Mouse (Mus musculus): ENCODE results near the gene Ess2. TPM values are rescaled to one million over a fixed set of nuclear protein-coding genes. Genes with fewer than 3 reads are reported as not detected.

Gene Ess2
- polyA plus RNA-seq, 1 experiment from 2014 or later = 35.8 TPM

- 86% methylated on average over 4 of the region's 4 CpGs for WGBS
- Histone ChIP-seq H3K27ac (no peak overlapping the region), H3K4me1 (peaks cover 6% of the 10 kb centered on the region), H3K9ac (no peak overlapping the region), H3K9me3 (no peaks in the 10 kb centered on the region), H3K27me3 (no peaks in the 10 kb centered on the region), H3K4me2 (no peak overlapping the region), H3K36me3 (peaks cover 17% of the 10 kb centered on the region; the same call in 1 of the 2 replicates), H3K4me3 (no peak overlapping the region)
- no peak for ATAC-seq (ENCODE audit: insufficient number of reproducible peaks, low FRiP score, low TSS enrichment, low read depth)
These were observed 31.6 kb downstream of the Ess2 start for GRCm38 (mm10) chr16:17879571-17879970.

- Histone ChIP-seq H3K4me2 (no peak overlapping the region), H3K4me3 (no peak overlapping the region), H3K27me3 (no peaks in the 10 kb centered on the region), H3K9ac (no peak overlapping the region), H3K36me3 (peaks cover 31% of the 10 kb centered on the region), H3K9me3 (no peaks in the 10 kb centered on the region), H3K4me1 (no peaks in the 10 kb centered on the region), H3K27ac (no peak overlapping the region)
- no peak for ATAC-seq (ENCODE audit: insufficient number of reproducible peaks, low FRiP score, low TSS enrichment, low read depth)
- 83% methylated on average over 1 of the region's 1 CpGs for WGBS
These were observed 35.1 kb downstream of the Ess2 start for GRCm38 (mm10) chr16:17876096-17876495.

- no peak for ATAC-seq (ENCODE audit: insufficient number of reproducible peaks, low FRiP score, low TSS enrichment, low read depth)
- peaks cover 40% of the 10 kb centered on the region for H3K36me3 ChIP-seq
- H3K9ac ChIP-seq = no peak overlapping the region
- H3K4me3 ChIP-seq = no peak overlapping the region
- H3K9me3 ChIP-seq = no peaks in the 10 kb centered on the region
- WGBS = 79% methylated on average over 4 of the region's 4 CpGs
- H3K27me3 ChIP-seq = no peaks in the 10 kb centered on the region
- H3K4me1 ChIP-seq = no peaks in the 10 kb centered on the region
- H3K27ac ChIP-seq = no peak overlapping the region
- no peak overlapping the region for H3K4me2 ChIP-seq
These were observed 36.0 kb downstream of the Ess2 start for GRCm38 (mm10) chr16:17875174-17875573.

- Histone ChIP-seq H3K4me2 (no peak overlapping the region), H3K27ac (no peak overlapping the region), H3K27me3 (no peaks in the 10 kb centered on the region), H3K4me3 (no peak overlapping the region), H3K9ac (no peak overlapping the region), H3K4me1 (no peaks in the 10 kb centered on the region), H3K36me3 (peaks cover 48% of the 10 kb centered on the region), H3K9me3 (no peaks in the 10 kb centered on the region)
- ATAC-seq (ENCODE audit: insufficient number of reproducible peaks, low FRiP score, low TSS enrichment, low read depth) = no peak
- 54% methylated on average over 4 of the region's 4 CpGs for WGBS
These were observed 38.2 kb downstream of the Ess2 start for GRCm38 (mm10) chr16:17872995-17873394.

- H3K4me2 ChIP-seq = no peak overlapping the region
- H3K9ac ChIP-seq = no peak overlapping the region
- no peaks in the 10 kb centered on the region for H3K4me1 ChIP-seq
- no peak overlapping the region for H3K27ac ChIP-seq
- peaks cover 45% of the 10 kb centered on the region for H3K36me3 ChIP-seq
- no peak for ATAC-seq (ENCODE audit: insufficient number of reproducible peaks, low FRiP score, low TSS enrichment, low read depth)
- H3K9me3 ChIP-seq = no peaks in the 10 kb centered on the region
- 79% methylated on average over 5 of the region's 5 CpGs for WGBS
- no peak overlapping the region for H3K4me3 ChIP-seq
- H3K27me3 ChIP-seq = no peaks in the 10 kb centered on the region
These were observed 39.9 kb downstream of the Ess2 start for GRCm38 (mm10) chr16:17871248-17871647.

GRCm38 (mm10) chr16:17865770-17866169 lies 45.4 kb downstream of the Ess2 start:
- H3K9ac ChIP-seq = no peak overlapping the region
- H3K4me1 ChIP-seq = no peaks in the 10 kb centered on the region
- H3K4me2 ChIP-seq = no peak overlapping the region
- peaks cover 47% of the 10 kb centered on the region for H3K36me3 ChIP-seq
- 52% methylated on average over 6 of the region's 6 CpGs for WGBS
- no peaks in the 10 kb centered on the region for H3K9me3 ChIP-seq
- no peak for ATAC-seq (ENCODE audit: insufficient number of reproducible peaks, low FRiP score, low TSS enrichment, low read depth)
- H3K27ac ChIP-seq = no peak overlapping the region
- no peak overlapping the region for H3K4me3 ChIP-seq
- no peaks in the 10 kb centered on the region for H3K27me3 ChIP-seq

- ATAC-seq (ENCODE audit: insufficient number of reproducible peaks, low FRiP score, low TSS enrichment, low read depth) = no peak
- Histone ChIP-seq H3K9ac (no peak overlapping the region), H3K4me3 (no peak overlapping the region), H3K27ac (no peak overlapping the region), H3K36me3 (peaks cover 47% of the 10 kb centered on the region), H3K4me2 (no peak overlapping the region), H3K4me1 (no peaks in the 10 kb centered on the region), H3K9me3 (no peaks in the 10 kb centered on the region), H3K27me3 (no peaks in the 10 kb centered on the region)
- 87% methylated on average over 2 of the region's 2 CpGs for WGBS
These were observed 45.9 kb downstream of the Ess2 start for GRCm38 (mm10) chr16:17865293-17865692.

GRCm38 (mm10) chr16:17858592-17858991 lies 52.6 kb downstream of the Ess2 start:
- ATAC-seq (ENCODE audit: insufficient number of reproducible peaks, low FRiP score, low TSS enrichment, low read depth) = no peak
- Histone ChIP-seq H3K4me3 (no peak overlapping the region), H3K9ac (no peak overlapping the region), H3K9me3 (no peaks in the 10 kb centered on the region), H3K4me1 (no peaks in the 10 kb centered on the region), H3K4me2 (no peak overlapping the region), H3K27ac (no peak overlapping the region), H3K36me3 (peaks cover 76% of the 10 kb centered on the region), H3K27me3 (no peaks in the 10 kb centered on the region)

GRCm38 (mm10) chr16:17857157-17857556 lies 54.0 kb downstream of the Ess2 start:
- Histone ChIP-seq H3K9ac (no peak overlapping the region), H3K27me3 (no peaks in the 10 kb centered on the region), H3K27ac (no peak overlapping the region), H3K4me1 (no peaks in the 10 kb centered on the region), H3K4me3 (no peak overlapping the region), H3K4me2 (no peak overlapping the region), H3K9me3 (no peaks in the 10 kb centered on the region), H3K36me3 (peaks cover 81% of the 10 kb centered on the region)
- no peak for ATAC-seq (ENCODE audit: insufficient number of reproducible peaks, low FRiP score, low TSS enrichment, low read depth)
- 90% methylated on average over 7 of the region's 7 CpGs for WGBS

- WGBS = 74% methylated on average over 2 of the region's 2 CpGs
These were observed 57.9 kb downstream of the Ess2 start for GRCm38 (mm10) chr16:17853263-17853662.

GRCm38 (mm10) chr16:17851860-17852259 lies 59.3 kb downstream of the Ess2 start:
- Histone ChIP-seq H3K4me1 (no peaks in the 10 kb centered on the region), H3K4me2 (no peak overlapping the region), H3K9ac (no peak overlapping the region), H3K9me3 (no peaks in the 10 kb centered on the region), H3K27me3 (no peaks in the 10 kb centered on the region), H3K27ac (no peak overlapping the region), H3K4me3 (no peak overlapping the region), H3K36me3 (peaks cover 84% of the 10 kb centered on the region)
- ATAC-seq (ENCODE audit: insufficient number of reproducible peaks, low FRiP score, low TSS enrichment, low read depth) = no peak
- WGBS = 95% methylated on average over 1 of the region's 1 CpGs

More at GRCm38 (mm10) chr16:17853263-17853662, 57.9 kb downstream of the Ess2 start:
- no peak overlapping the region for H3K9ac ChIP-seq
- H3K4me3 ChIP-seq = no peak overlapping the region
- no peak overlapping the region for H3K27ac ChIP-seq
- H3K9me3 ChIP-seq = no peaks in the 10 kb centered on the region
- H3K27me3 ChIP-seq = no peaks in the 10 kb centered on the region
- no peak overlapping the region for H3K4me2 ChIP-seq
- H3K36me3 ChIP-seq = peaks cover 87% of the 10 kb centered on the region
- ATAC-seq (ENCODE audit: insufficient number of reproducible peaks, low FRiP score, low TSS enrichment, low read depth) = no peak
- no peaks in the 10 kb centered on the region for H3K4me1 ChIP-seq

- Histone ChIP-seq H3K9me3 (no peaks in the 10 kb centered on the region), H3K4me2 (no peak overlapping the region), H3K36me3 (peaks cover 84% of the 10 kb centered on the region), H3K27ac (no peak overlapping the region), H3K27me3 (no peaks in the 10 kb centered on the region), H3K9ac (no peak overlapping the region), H3K4me3 (no peak overlapping the region), H3K4me1 (no peaks in the 10 kb centered on the region)
- ATAC-seq (ENCODE audit: insufficient number of reproducible peaks, low FRiP score, low TSS enrichment, low read depth) = no peak
- 95% methylated on average over 5 of the region's 5 CpGs for WGBS
These were observed 59.8 kb downstream of the Ess2 start for GRCm38 (mm10) chr16:17851331-17851730.

Data from limb, embryonic 15.5 days (tissue).